Mouse (Mus musculus): ENCODE results near the gene Krtap6-5.
"Not testable (repeated sequence)": the region's sequence is repeated elsewhere in the genome, so short reads cannot be mapped to it uniquely, and the experiment has no call there.

The Krtap6-5 gene

DNA sequence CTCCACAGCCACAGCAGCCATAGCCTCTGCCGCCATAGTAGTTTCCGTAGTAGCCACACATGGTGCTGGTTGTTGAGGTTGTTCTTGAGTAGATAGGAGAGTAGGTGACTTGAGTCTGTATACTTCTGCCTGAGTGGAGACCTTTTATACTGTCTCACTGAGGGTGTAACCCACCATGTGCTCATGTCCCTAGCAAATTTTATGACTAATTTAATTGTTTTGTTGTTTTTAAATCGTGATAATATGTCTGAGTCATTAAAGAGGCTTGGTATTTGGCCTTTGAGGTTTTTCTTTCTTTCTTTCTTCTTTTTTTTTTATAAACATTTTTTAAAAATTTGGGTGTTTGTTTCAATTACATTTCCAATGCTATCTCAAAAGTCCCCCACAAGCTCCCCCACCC is at the start of gene Krtap6-5:
TSS of gene Krtap6-5 (minus strand) at position 101 of the 400 bp plus-strand sequence.
- DNase-seq: no peak

DNA sequence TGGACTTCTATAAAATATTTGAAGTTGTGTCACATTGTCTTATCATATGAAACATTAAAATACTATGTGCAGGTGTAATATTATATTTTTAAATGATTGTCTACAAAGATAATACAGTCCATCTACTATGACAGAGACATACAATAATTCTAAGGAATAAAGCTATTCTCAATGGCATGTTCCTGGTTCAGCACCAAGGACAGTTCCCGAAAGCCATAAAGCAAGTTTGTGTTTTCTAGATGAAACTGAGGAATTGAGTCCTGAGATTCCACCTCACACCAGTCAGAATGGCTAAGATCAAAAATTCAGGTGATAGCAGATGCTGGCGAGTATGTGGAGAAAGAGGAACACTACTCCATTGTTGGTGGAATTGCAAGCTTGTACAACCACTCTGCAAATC is 23.4 kb upstream of the Krtap6-5 start:
- not testable (repeated sequence) for DNase-seq

DNA sequence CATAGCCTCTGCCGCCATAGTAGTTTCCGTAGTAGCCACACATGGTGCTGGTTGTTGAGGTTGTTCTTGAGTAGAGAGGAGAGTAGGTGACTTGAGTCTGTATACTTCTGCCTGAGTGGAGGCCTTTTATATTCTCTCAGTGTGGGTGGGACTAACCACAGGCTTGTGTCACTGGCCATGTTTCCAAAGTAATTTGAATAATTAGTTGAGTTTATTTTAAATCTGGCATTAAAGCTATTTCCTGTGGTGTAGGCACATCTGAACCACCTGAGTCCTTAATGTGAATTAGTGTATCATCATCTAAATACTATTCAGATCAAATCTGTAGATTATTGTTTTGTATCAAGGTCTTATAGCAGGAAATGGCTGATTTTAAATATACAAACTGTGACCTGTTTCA is 16.2 kb upstream of the Krtap6-5 start, which contains the start of gene 1110025L11Rik:
TSS of gene 1110025L11Rik (minus strand) at position 101 of the 400 bp plus-strand sequence.
- DNase-seq: not testable (repeated sequence)

DNA sequence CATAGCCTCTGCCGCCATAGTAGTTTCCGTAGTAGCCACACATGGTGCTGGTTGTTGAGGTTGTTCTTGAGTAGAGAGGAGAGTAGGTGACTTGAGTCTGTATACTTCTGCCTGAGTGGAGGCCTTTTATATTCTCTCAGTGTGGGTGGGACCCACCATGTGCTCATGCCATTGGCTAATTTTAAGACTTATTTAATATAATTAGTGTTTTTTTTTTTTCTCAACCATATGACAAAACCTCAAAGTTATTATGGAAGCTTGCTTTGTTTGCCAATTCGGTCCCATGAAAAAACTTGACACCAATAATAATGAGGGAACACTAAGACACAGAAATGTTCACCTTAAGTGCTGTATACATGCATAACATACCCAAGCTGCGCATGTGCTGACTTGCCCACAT is 6.3 kb downstream of the Krtap6-5 start, which contains the start of gene Gm10228:
TSS of gene Gm10228 (minus strand) at position 101 of the 400 bp plus-strand sequence.
- not testable (repeated sequence) for DNase-seq

DNA sequence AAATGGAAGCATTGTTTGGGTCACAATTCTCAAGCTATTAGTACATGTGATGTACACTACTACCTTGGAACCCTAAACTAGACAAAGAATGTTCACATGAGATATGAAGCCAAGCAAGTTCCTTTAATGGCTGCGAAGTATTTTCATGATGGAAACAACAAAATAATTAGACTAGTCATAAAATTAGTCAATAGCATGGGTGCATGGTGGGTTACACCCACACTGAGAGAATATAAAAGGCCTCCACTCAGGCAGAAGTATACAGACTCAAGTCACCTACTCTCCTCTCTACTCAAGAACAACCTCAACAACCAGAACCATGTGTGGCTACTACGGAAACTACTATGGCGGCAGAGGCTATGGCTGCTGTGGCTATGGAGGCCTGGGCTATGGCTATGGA is 16.3 kb downstream of the Krtap6-5 start, which contains the start of gene Krtap6-1:
TSS of gene Krtap6-1 (plus strand) at position 301 of the 400 bp plus-strand sequence.
- DNase-seq: not testable (repeated sequence)

DNA sequence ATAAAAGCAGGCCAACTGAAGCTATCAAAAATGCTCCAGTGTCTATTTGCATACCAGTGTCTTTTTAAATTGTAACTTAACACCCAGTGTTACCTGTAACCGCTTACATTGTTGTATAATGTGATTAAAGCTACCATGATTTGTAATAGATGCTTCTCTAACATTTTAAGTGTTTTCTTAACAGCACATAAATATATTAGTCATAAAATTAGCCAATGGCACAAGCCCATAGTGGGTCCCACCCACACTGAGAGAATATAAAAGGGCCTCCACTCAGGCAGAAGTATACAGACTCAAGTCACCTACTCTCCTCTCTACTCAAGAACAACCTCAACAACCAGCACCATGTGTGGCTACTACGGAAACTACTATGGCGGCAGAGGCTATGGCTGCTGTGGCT is 32.7 kb downstream of the Krtap6-5 start, which contains the start of gene Gm10229:
TSS of gene Gm10229 (plus strand) at position 301 of the 400 bp plus-strand sequence.
- DNase-seq: not testable (repeated sequence)

DNA sequence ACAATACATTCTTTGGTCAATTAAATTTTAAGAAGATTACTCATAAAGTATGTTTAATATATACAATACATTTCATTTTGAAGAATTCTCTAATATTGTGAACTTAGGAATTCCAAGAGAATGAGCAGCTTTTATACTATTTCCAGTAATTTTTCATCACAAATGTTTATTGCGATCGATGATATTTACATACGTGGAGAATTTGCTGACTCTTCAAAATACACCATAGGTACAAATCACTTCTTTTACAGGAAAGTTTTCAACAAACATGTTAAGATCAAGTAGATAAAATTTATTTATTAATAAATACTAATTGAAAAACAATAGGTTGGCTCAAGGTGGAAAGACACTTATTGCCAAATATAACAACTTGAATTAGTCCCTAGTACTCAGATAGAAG is 33.7 kb downstream of the Krtap6-5 start:
- no peak for DNase-seq

DNA sequence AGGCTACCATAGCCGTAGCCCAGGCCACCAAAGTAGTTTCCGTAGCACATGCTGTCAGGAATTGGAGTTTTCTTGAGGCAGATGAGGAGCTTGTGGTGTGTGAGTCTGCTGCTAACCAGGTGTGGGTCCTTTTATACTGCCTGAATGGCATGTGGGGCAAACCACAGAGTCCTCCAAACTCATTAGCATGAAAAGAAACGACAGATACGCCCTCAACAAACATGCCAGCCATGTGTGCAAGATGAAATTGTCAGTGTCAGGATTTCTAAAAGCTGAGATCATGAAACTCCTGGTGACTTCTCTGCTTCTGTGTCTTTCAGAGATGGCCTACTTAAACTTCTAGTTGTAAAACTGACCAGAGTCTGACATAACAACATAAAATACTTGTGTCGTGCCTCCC is 37.0 kb downstream of the Krtap6-5 start, which contains the start of gene Krtap22-2:
TSS of gene Krtap22-2 (minus strand) at position 101 of the 400 bp plus-strand sequence.
- no peak for DNase-seq
